Mouse (Mus musculus): Measurements from ENCODE around the gene Hmcn1.

DNA sequence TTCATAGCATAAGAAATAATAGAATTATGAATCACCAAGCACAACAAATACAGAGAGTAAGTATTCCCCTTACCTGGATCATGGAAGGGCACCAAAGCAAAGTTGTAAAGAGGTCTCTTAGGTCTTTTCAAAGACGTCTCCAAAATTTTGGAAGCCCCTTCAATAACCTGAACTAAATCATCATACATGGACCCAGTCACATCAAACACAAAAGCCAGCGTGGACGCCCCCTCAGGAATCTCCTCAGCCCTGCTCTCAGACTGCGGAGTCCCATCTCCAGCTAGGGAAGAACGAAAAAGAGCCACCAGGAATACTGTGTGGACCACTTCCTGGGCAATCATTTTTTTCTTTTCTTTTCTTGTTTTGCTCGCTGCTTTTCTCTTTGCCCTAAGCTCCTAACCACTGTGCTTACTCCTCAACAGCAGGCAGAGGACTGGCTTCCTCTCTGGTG lies 499 bp downstream of the Hmcn1 start:
- no peak for TF ChIP-seq CTCF (IDR thresholded peaks at IDR 0.05; ENCODE audit: control insufficient read depth, insufficient read depth, insufficient read length)
- TF ChIP-seq FOSL1 (IDR thresholded peaks at IDR 0.05; ENCODE audit: insufficient read depth, low read length, poor library complexity, severe bottlenecking), result no peak
- no peak for TF ChIP-seq MAX (IDR thresholded peaks at IDR 0.05)
- no peak for TF ChIP-seq MYOG (IDR thresholded peaks at IDR 0.05; ENCODE audit: control insufficient read depth, extremely low read depth, insufficient read length)
- TF ChIP-seq USF1 (IDR thresholded peaks at IDR 0.05; ENCODE audit: low read depth), result no peak
